Mouse (Mus musculus) forebrain, embryonic 10.5 days (tissue): ENCODE measurements at regions not wholly inside any gene's neighbourhood (a gene's known extent, or its start where the extent isn't known, plus 50 kb on each side); places are given as distances from the start of the nearest gene placed in this dataset.
A peak's percentile ranks its signal among the peaks of the same experiment; 100 is the strongest.

Source experiments
- DNase-seq: peaks from one replicate; pipeline ENCODE4 v3.0.0-alpha.2; 2017; ENCODE audit warnings: low spot score; ENCODE audit errors: extremely low spot score
- H3K27ac ChIP-seq: fragments of 300-500 bp; sonication (generic); 2 replicates; pipeline ENCODE4 v1.5.1; 2016; ENCODE audit warnings: mild to moderate bottlenecking
- H3K27me3 ChIP-seq: fragments of 300-500 bp; sonication (generic); 2 replicates; pipeline ENCODE4 v1.6.1; 2016; ENCODE audit warnings: mild to moderate bottlenecking; ENCODE audit not compliant: poor library complexity, severe bottlenecking
- H3K36me3 ChIP-seq: fragments of 300-500 bp; sonication (generic); replicated peaks from 2 replicates; pipeline ENCODE4 v1.6.1; 2016; ENCODE audit warnings: mild to moderate bottlenecking, moderate library complexity
- H3K4me1 ChIP-seq: fragments of 300-500 bp; sonication (generic); 2 replicates; pipeline ENCODE4 v1.6.1; 2016
- H3K4me3 ChIP-seq: fragments of 300-500 bp; sonication (generic); 2 replicates; pipeline ENCODE4 v1.5.1; 2016; ENCODE audit warnings: mild to moderate bottlenecking, moderate library complexity
- H3K9me3 ChIP-seq: fragments of 300-500 bp; sonication (generic); 2 replicates; pipeline ENCODE4 v1.6.1; 2016; ENCODE audit warnings: mild to moderate bottlenecking, moderate library complexity
- WGBS: fragments of 180-500 bp; shearing (Covaris S2); methylation state at CpG from one replicate; pipeline ENCODE4 v1.1.7; 2016; 5-methylcytosine and 5-hydroxymethylcytosine counted together

GRCm38 (mm10) chr9:78964813-78965212, 349.5 kb downstream of the Cd109 start:
- Histone ChIP-seq H3K36me3 (no peaks in the 10 kb centered on the region), H3K9me3 (no peaks in the 10 kb centered on the region), H3K27ac (peak overlapping the region; percentile 49; the same call in 1 of the 2 replicates), H3K4me3 (no peak overlapping the region), H3K27me3 (no peaks in the 10 kb centered on the region), H3K4me1 (peaks cover 10% of the 10 kb centered on the region)
- 40% methylated on average over 1 of the region's 1 CpGs for WGBS
- DNase-seq = no peak

GRCm38 (mm10) chr9:78965226-78965950, 350.0 kb downstream of the Cd109 start:
- 72% methylated on average over 14 of the region's 14 CpGs for WGBS
- no peaks in the 10 kb centered on the region for H3K9me3 ChIP-seq
- H3K4me1 ChIP-seq = peaks cover 10% of the 10 kb centered on the region
- no peak for DNase-seq
- no peak overlapping the region for H3K4me3 ChIP-seq
- no peaks in the 10 kb centered on the region for H3K27me3 ChIP-seq
- H3K36me3 ChIP-seq = no peaks in the 10 kb centered on the region
- peak overlapping the region; percentile 49; the same call in 1 of the 2 replicates for H3K27ac ChIP-seq

GRCm38 (mm10) chr9:78971731-78972130, 356.4 kb downstream of the Cd109 start:
- no peak for DNase-seq
- H3K36me3 ChIP-seq = no peaks in the 10 kb centered on the region
- H3K9me3 ChIP-seq = no peaks in the 10 kb centered on the region
- H3K27me3 ChIP-seq = no peaks in the 10 kb centered on the region
- H3K4me1 ChIP-seq = 0 out of 2 replicates have a peak, but pooled peaks cover 4% of the 10 kb centered on the region
- H3K27ac ChIP-seq = no peak overlapping the region
- WGBS = 88% methylated on average over 3 of the region's 3 CpGs
- no peak overlapping the region for H3K4me3 ChIP-seq

GRCm38 (mm10) chr9:78983734-78984133, 368.4 kb downstream of the Cd109 start:
- no peak for DNase-seq
- H3K9me3 ChIP-seq = no peaks in the 10 kb centered on the region
- 89% methylated on average over 2 of the region's 2 CpGs for WGBS

GRCm38 (mm10) chr9:78985184-78985864, 370.0 kb downstream of the Cd109 start:
- H3K9me3 ChIP-seq = no peaks in the 10 kb centered on the region
- WGBS = 87% methylated on average over 5 of the region's 5 CpGs

More at GRCm38 (mm10) chr9:78983734-78984133, 368.4 kb downstream of the Cd109 start:
- Histone ChIP-seq H3K4me1 (peaks cover 6% of the 10 kb centered on the region; the same call in 1 of the 2 replicates), H3K27ac (no peak overlapping the region), H3K4me3 (no peak overlapping the region), H3K36me3 (no peaks in the 10 kb centered on the region), H3K27me3 (no peaks in the 10 kb centered on the region)

GRCm38 (mm10) chr9:78991310-78991709, 376.0 kb downstream of the Cd109 start:
- H3K27me3 ChIP-seq = no peaks in the 10 kb centered on the region
- H3K36me3 ChIP-seq = no peaks in the 10 kb centered on the region
- no peaks in the 10 kb centered on the region for H3K4me1 ChIP-seq
- 79% methylated on average over 4 of the region's 4 CpGs for WGBS
- DNase-seq = no peak
- no peak overlapping the region for H3K27ac ChIP-seq
- no peak overlapping the region for H3K4me3 ChIP-seq
- no peaks in the 10 kb centered on the region for H3K9me3 ChIP-seq

More at GRCm38 (mm10) chr9:78985184-78985864, 370.0 kb downstream of the Cd109 start:
- no peaks in the 10 kb centered on the region for H3K27me3 ChIP-seq
- no peak overlapping the region for H3K27ac ChIP-seq
- H3K36me3 ChIP-seq = no peaks in the 10 kb centered on the region
- DNase-seq = no peak
- H3K4me1 ChIP-seq = peaks cover 6% of the 10 kb centered on the region; the same call in 1 of the 2 replicates
- H3K4me3 ChIP-seq = no peak overlapping the region

GRCm38 (mm10) chr9:79001081-79001480, 385.7 kb downstream of the Cd109 start:
- Histone ChIP-seq H3K9me3 (no peaks in the 10 kb centered on the region), H3K4me3 (no peak overlapping the region), H3K27ac (no peak overlapping the region), H3K4me1 (no peaks in the 10 kb centered on the region), H3K27me3 (no peaks in the 10 kb centered on the region), H3K36me3 (no peaks in the 10 kb centered on the region)
- no peak for DNase-seq

- Histone ChIP-seq H3K4me1 (no peaks in the 10 kb centered on the region), H3K36me3 (no peaks in the 10 kb centered on the region), H3K4me3 (no peak overlapping the region), H3K27me3 (no peaks in the 10 kb centered on the region), H3K9me3 (no peaks in the 10 kb centered on the region), H3K27ac (no peak overlapping the region)
- no peak for DNase-seq
- 91% methylated on average over 1 of the region's 1 CpGs for WGBS
Observed at GRCm38 (mm10) chr9:79001930-79002329, 386.6 kb downstream of the Cd109 start.

- Histone ChIP-seq H3K36me3 (no peaks in the 10 kb centered on the region), H3K27me3 (no peaks in the 10 kb centered on the region), H3K27ac (no peak overlapping the region), H3K4me1 (no peaks in the 10 kb centered on the region), H3K9me3 (no peaks in the 10 kb centered on the region), H3K4me3 (no peak overlapping the region)
- 89% methylated on average over 3 of the region's 3 CpGs for WGBS
- no peak for DNase-seq
Observed at GRCm38 (mm10) chr9:79004296-79004980, 389.1 kb downstream of the Cd109 start.

- WGBS = 91% methylated on average over 2 of the region's 2 CpGs
- no peak overlapping the region for H3K4me3 ChIP-seq
Observed at GRCm38 (mm10) chr9:79022291-79022690, 406.9 kb downstream of the Cd109 start.

GRCm38 (mm10) chr9:79028234-79028633, 412.9 kb downstream of the Cd109 start:
- H3K4me3 ChIP-seq = no peak overlapping the region
- H3K4me1 ChIP-seq = no peaks in the 10 kb centered on the region
- DNase-seq = no peak
- H3K27me3 ChIP-seq = no peaks in the 10 kb centered on the region
- no peak overlapping the region for H3K27ac ChIP-seq
- WGBS = 89% methylated on average over 6 of the region's 6 CpGs
- no peaks in the 10 kb centered on the region for H3K36me3 ChIP-seq
- H3K9me3 ChIP-seq = no peaks in the 10 kb centered on the region

More at GRCm38 (mm10) chr9:79022291-79022690, 406.9 kb downstream of the Cd109 start:
- no peaks in the 10 kb centered on the region for H3K27me3 ChIP-seq
- no peak overlapping the region for H3K27ac ChIP-seq
- no peaks in the 10 kb centered on the region for H3K9me3 ChIP-seq
- H3K4me1 ChIP-seq = no peaks in the 10 kb centered on the region
- H3K36me3 ChIP-seq = no peaks in the 10 kb centered on the region
- no peak for DNase-seq

- 85% methylated on average over 9 of the region's 9 CpGs for WGBS
- DNase-seq = no peak
- H3K36me3 ChIP-seq = no peaks in the 10 kb centered on the region
Observed at GRCm38 (mm10) chr9:79029456-79029855, 414.1 kb downstream of the Cd109 start.

GRCm38 (mm10) chr9:79035677-79036076, 420.3 kb downstream of the Cd109 start:
- WGBS = 84% methylated on average over 2 of the region's 2 CpGs
- H3K27me3 ChIP-seq = no peaks in the 10 kb centered on the region
- no peak for DNase-seq
- H3K27ac ChIP-seq = no peak overlapping the region
- H3K9me3 ChIP-seq = no peaks in the 10 kb centered on the region
- no peaks in the 10 kb centered on the region for H3K4me1 ChIP-seq
- no peak overlapping the region for H3K4me3 ChIP-seq
- H3K36me3 ChIP-seq = no peaks in the 10 kb centered on the region

More at GRCm38 (mm10) chr9:79029456-79029855, 414.1 kb downstream of the Cd109 start:
- Histone ChIP-seq H3K9me3 (no peaks in the 10 kb centered on the region), H3K27me3 (no peaks in the 10 kb centered on the region), H3K4me3 (no peak overlapping the region), H3K4me1 (no peaks in the 10 kb centered on the region), H3K27ac (no peak overlapping the region)
